Mouse (Mus musculus): ENCODE measurements around the gene Hspa14. TPM values are rescaled to one million over a fixed set of nuclear protein-coding genes. Genes with fewer than 3 reads are reported as not detected.

The Hspa14 gene
- total RNA-seq, 2 experiments from 2014 or later = 121 to 161 TPM

DNA sequence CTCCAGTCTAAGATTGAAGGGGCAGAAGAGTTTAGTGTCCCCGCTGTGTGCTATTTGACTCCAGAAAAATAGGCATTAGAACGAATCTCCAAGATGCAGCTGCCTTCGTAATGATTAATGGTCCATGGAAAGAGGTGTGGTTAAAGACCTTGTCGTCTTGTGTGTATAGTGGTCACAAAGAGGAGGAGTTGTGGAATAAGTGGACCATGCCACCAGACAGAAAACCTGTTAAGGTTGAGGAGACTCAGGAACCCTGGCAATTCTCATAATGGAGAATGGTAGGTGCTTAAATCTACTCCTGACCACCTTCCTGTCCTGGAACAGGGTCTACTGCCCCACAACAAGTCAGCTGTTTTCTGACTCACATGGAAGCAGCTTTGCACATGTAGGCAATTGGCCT, 66.6 kb downstream of the Hspa14 start:
- no peak for ATAC-seq (replicated peaks; ENCODE audit: low FRiP score, low TSS enrichment, poor library complexity, severe bottlenecking)

DNA sequence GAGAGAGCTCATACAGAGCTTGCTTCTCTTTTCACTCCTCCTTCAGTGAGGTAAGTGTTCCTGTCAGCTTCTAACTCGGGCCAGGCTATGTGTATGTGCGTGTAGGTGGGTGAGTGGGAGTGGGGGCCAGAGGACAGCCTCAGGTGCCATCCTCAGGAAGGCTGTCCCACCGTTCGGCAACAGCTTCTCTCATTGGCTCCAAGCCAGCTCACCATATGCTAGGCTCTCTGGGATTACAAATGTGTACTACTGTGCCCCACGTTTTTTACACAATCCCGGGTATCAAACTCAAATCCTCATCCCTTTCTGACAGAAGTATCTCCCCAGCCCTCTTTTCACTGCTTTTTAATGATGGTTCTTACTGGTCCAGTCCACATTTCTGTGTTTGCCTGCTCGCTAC, 68.4 kb downstream of the Hspa14 start:
- no peak for ATAC-seq (replicated peaks; ENCODE audit: low FRiP score, low TSS enrichment, poor library complexity, severe bottlenecking)

Other genes with a start within 250 kb of the Hspa14 start
- 25.1 and 28.9 TPM in 2 replicates for gene Nmt2, start 228.6 kb downstream of the Hspa14 start, total RNA-seq (2014; fragmentation: Nextera tagmentation)
- gene Nmt2, start 228.6 kb downstream of the Hspa14 start, total RNA-seq (2017) = 45.1 and 46.6 TPM in 2 replicates
- 19.1 and 25.5 TPM in 2 replicates for gene Rpp38, start 180.2 kb downstream of the Hspa14 start, total RNA-seq (2014; fragmentation: Nextera tagmentation)
- 12.3 and 15.4 TPM in 2 replicates for gene Rpp38, start 180.2 kb downstream of the Hspa14 start, total RNA-seq (2017)
- not detected in 2 replicates for gene Acbd7, start 176.6 kb downstream of the Hspa14 start, total RNA-seq (2014; fragmentation: Nextera tagmentation)
- not detected in 2 replicates for gene Acbd7, start 176.6 kb downstream of the Hspa14 start, total RNA-seq (2017)
- gene Olah, start 115.6 kb downstream of the Hspa14 start, total RNA-seq (2014; fragmentation: Nextera tagmentation) = not detected in 2 replicates
- gene Olah, start 115.6 kb downstream of the Hspa14 start, total RNA-seq (2017) = not detected in 2 replicates
- gene Meig1, start 90.2 kb downstream of the Hspa14 start, total RNA-seq (2014; fragmentation: Nextera tagmentation) = not detected in 2 replicates
- gene Meig1, start 90.2 kb downstream of the Hspa14 start, total RNA-seq (2017) = not detected in 2 replicates
- gene Dclre1c, start 88.7 kb downstream of the Hspa14 start, total RNA-seq (2014; fragmentation: Nextera tagmentation) = 26.4 and 28.3 TPM in 2 replicates
- gene Dclre1c, start 88.7 kb downstream of the Hspa14 start, total RNA-seq (2017) = 10.6 and 13.3 TPM in 2 replicates
- gene Suv39h2, start 37.8 kb downstream of the Hspa14 start, total RNA-seq (2014; fragmentation: Nextera tagmentation) = 17.9 and 19.2 TPM in 2 replicates
- 15.7 and 18.2 TPM in 2 replicates for gene Suv39h2, start 37.8 kb downstream of the Hspa14 start, total RNA-seq (2017)
- 7.3 and 8.1 TPM in 2 replicates for gene Gm45902, start within 50 bp of the Hspa14 start, total RNA-seq (2014; fragmentation: Nextera tagmentation)
- gene Gm45902, start within 50 bp of the Hspa14 start, total RNA-seq (2017) = 11.1 and 13.0 TPM in 2 replicates
- 0.20 TPM in 2 replicates for gene Cdnf, start 216 bp upstream of the Hspa14 start, total RNA-seq (2014; fragmentation: Nextera tagmentation)
- gene Cdnf, start 216 bp upstream of the Hspa14 start, total RNA-seq (2017) = 0.75 and 2.6 TPM in 2 replicates
- gene Fam107b, start 57.7 kb upstream of the Hspa14 start, total RNA-seq (2014; fragmentation: Nextera tagmentation) = 49.8 and 51.1 TPM in 2 replicates
- gene Fam107b, start 57.7 kb upstream of the Hspa14 start, total RNA-seq (2017) = 98.2 and 314 TPM in 2 replicates